Mouse (Mus musculus): ENCODE data around the gene Grik1. TPM values are rescaled to one million over a fixed set of nuclear protein-coding genes. Genes with fewer than 3 reads are reported as not detected.

Grik1 gene
- polyA plus RNA-seq, 1 experiment from 2014 or later = 3.5 TPM

GRCm38 (mm10) chr16:87961419-87961818 lies 328.6 kb downstream of the Grik1 start:
- no peak overlapping the region for H3K4me3 ChIP-seq (ENCODE audit: low read depth, low read length)
- H3K4me1 ChIP-seq (replicated peaks; ENCODE audit: control insufficient read depth, insufficient read depth, low read length) = no peaks in the 10 kb centered on the region
- H3K36me3 ChIP-seq (ENCODE audit: control insufficient read depth, insufficient read depth, low read length) = no peaks in the 10 kb centered on the region
- 87% methylated on average over 6 of the region's 6 CpGs for WGBS
- DNase-seq (ENCODE audit: low spot score) (no peak), ATAC-seq (ENCODE audit: low FRiP score) (no peak)
- H3K4me2 ChIP-seq (replicated peaks; ENCODE audit: low read depth, low read length) = no peak overlapping the region
- no peak overlapping the region for H3K27ac ChIP-seq (ENCODE audit: low read depth, low read length)
- H3K9ac ChIP-seq (ENCODE audit: low read depth, low read length) = no peak overlapping the region
- no peaks in the 10 kb centered on the region for H3K9me3 ChIP-seq (ENCODE audit: control insufficient read depth, low read length)
- H3K27me3 ChIP-seq (ENCODE audit: control insufficient read depth, insufficient read depth, low read length) = no peaks in the 10 kb centered on the region

GRCm38 (mm10) chr16:87957449-87957848 lies 332.6 kb downstream of the Grik1 start:
- Histone ChIP-seq H3K27ac (ENCODE audit: low read depth, low read length) (no peak overlapping the region), H3K9ac (ENCODE audit: low read depth, low read length) (no peak overlapping the region), H3K4me2 (replicated peaks; ENCODE audit: low read depth, low read length) (no peak overlapping the region), H3K27me3 (ENCODE audit: control insufficient read depth, insufficient read depth, low read length) (no peaks in the 10 kb centered on the region), H3K4me3 (ENCODE audit: low read depth, low read length) (no peak overlapping the region), H3K9me3 (ENCODE audit: control insufficient read depth, low read length) (no peaks in the 10 kb centered on the region), H3K4me1 (replicated peaks; ENCODE audit: control insufficient read depth, insufficient read depth, low read length) (no peaks in the 10 kb centered on the region), H3K36me3 (ENCODE audit: control insufficient read depth, insufficient read depth, low read length) (no peaks in the 10 kb centered on the region)
- DNase-seq (ENCODE audit: low spot score) (no peak), ATAC-seq (ENCODE audit: low FRiP score) (no peak)
- 92% methylated on average over 10 of the region's 10 CpGs for WGBS

- Histone ChIP-seq H3K27ac (ENCODE audit: low read depth, low read length) (no peak overlapping the region), H3K9me3 (ENCODE audit: control insufficient read depth, low read length) (no peaks in the 10 kb centered on the region), H3K9ac (ENCODE audit: low read depth, low read length) (no peak overlapping the region), H3K4me1 (replicated peaks; ENCODE audit: control insufficient read depth, insufficient read depth, low read length) (no peaks in the 10 kb centered on the region), H3K4me2 (replicated peaks; ENCODE audit: low read depth, low read length) (no peak overlapping the region), H3K4me3 (ENCODE audit: low read depth, low read length) (no peak overlapping the region), H3K36me3 (ENCODE audit: control insufficient read depth, insufficient read depth, low read length) (no peaks in the 10 kb centered on the region), H3K27me3 (ENCODE audit: control insufficient read depth, insufficient read depth, low read length) (no peaks in the 10 kb centered on the region)
- ATAC-seq (ENCODE audit: low FRiP score) = no peak
- 80% methylated on average over 5 of the region's 5 CpGs for WGBS
- DNase-seq (ENCODE audit: low spot score) = no peak
Observed at GRCm38 (mm10) chr16:87956178-87956577, 333.9 kb downstream of the Grik1 start.

- Histone ChIP-seq H3K9me3 (ENCODE audit: control insufficient read depth, low read length) (no peaks in the 10 kb centered on the region), H3K4me3 (ENCODE audit: low read depth, low read length) (no peak overlapping the region), H3K4me1 (replicated peaks; ENCODE audit: control insufficient read depth, insufficient read depth, low read length) (no peaks in the 10 kb centered on the region), H3K36me3 (ENCODE audit: control insufficient read depth, insufficient read depth, low read length) (no peaks in the 10 kb centered on the region), H3K9ac (ENCODE audit: low read depth, low read length) (no peak overlapping the region), H3K27me3 (ENCODE audit: control insufficient read depth, insufficient read depth, low read length) (no peaks in the 10 kb centered on the region), H3K4me2 (replicated peaks; ENCODE audit: low read depth, low read length) (no peak overlapping the region), H3K27ac (ENCODE audit: low read depth, low read length) (no peak overlapping the region)
- no peak for ATAC-seq (ENCODE audit: low FRiP score)
- 84% methylated on average over 9 of the region's 9 CpGs for WGBS
- no peak for DNase-seq (ENCODE audit: low spot score)
Observed at GRCm38 (mm10) chr16:87954715-87955441, 335.2 kb downstream of the Grik1 start.

- no peak for ATAC-seq (ENCODE audit: low FRiP score)
- no peaks in the 10 kb centered on the region for H3K27me3 ChIP-seq (ENCODE audit: control insufficient read depth, insufficient read depth, low read length)
- no peak overlapping the region for H3K9ac ChIP-seq (ENCODE audit: low read depth, low read length)
- no peak overlapping the region for H3K4me3 ChIP-seq (ENCODE audit: low read depth, low read length)
- H3K9me3 ChIP-seq (ENCODE audit: control insufficient read depth, low read length) = no peaks in the 10 kb centered on the region
- no peaks in the 10 kb centered on the region for H3K36me3 ChIP-seq (ENCODE audit: control insufficient read depth, insufficient read depth, low read length)
- no peak for DNase-seq (ENCODE audit: low spot score)
- 93% methylated on average over 4 of the region's 4 CpGs for WGBS
- no peak overlapping the region for H3K27ac ChIP-seq (ENCODE audit: low read depth, low read length)
- no peak overlapping the region for H3K4me2 ChIP-seq (replicated peaks; ENCODE audit: low read depth, low read length)
- no peaks in the 10 kb centered on the region for H3K4me1 ChIP-seq (replicated peaks; ENCODE audit: control insufficient read depth, insufficient read depth, low read length)
Observed at GRCm38 (mm10) chr16:87953176-87953575, 336.9 kb downstream of the Grik1 start.

- Histone ChIP-seq H3K27me3 (ENCODE audit: control insufficient read depth, insufficient read depth, low read length) (no peaks in the 10 kb centered on the region), H3K36me3 (ENCODE audit: control insufficient read depth, insufficient read depth, low read length) (no peaks in the 10 kb centered on the region), H3K9me3 (ENCODE audit: control insufficient read depth, low read length) (no peaks in the 10 kb centered on the region), H3K4me2 (replicated peaks; ENCODE audit: low read depth, low read length) (no peak overlapping the region), H3K4me1 (replicated peaks; ENCODE audit: control insufficient read depth, insufficient read depth, low read length) (no peaks in the 10 kb centered on the region), H3K4me3 (ENCODE audit: low read depth, low read length) (no peak overlapping the region), H3K27ac (ENCODE audit: low read depth, low read length) (no peak overlapping the region), H3K9ac (ENCODE audit: low read depth, low read length) (no peak overlapping the region)
- 89% methylated on average over 11 of the region's 11 CpGs for WGBS
- DNase-seq (ENCODE audit: low spot score) (no peak), ATAC-seq (ENCODE audit: low FRiP score) (no peak)
Observed at GRCm38 (mm10) chr16:87949881-87950280, 340.2 kb downstream of the Grik1 start.

GRCm38 (mm10) chr16:87948122-87948521 lies 341.9 kb downstream of the Grik1 start:
- Histone ChIP-seq H3K27ac (ENCODE audit: low read depth, low read length) (no peak overlapping the region), H3K27me3 (ENCODE audit: control insufficient read depth, insufficient read depth, low read length) (no peaks in the 10 kb centered on the region), H3K4me1 (replicated peaks; ENCODE audit: control insufficient read depth, insufficient read depth, low read length) (no peaks in the 10 kb centered on the region), H3K9ac (ENCODE audit: low read depth, low read length) (no peak overlapping the region), H3K4me3 (ENCODE audit: low read depth, low read length) (no peak overlapping the region), H3K9me3 (ENCODE audit: control insufficient read depth, low read length) (no peaks in the 10 kb centered on the region), H3K36me3 (ENCODE audit: control insufficient read depth, insufficient read depth, low read length) (no peaks in the 10 kb centered on the region), H3K4me2 (replicated peaks; ENCODE audit: low read depth, low read length) (no peak overlapping the region)
- WGBS = 83% methylated on average over 4 of the region's 4 CpGs
- no peak for DNase-seq (ENCODE audit: low spot score)
- no peak for ATAC-seq (ENCODE audit: low FRiP score)

- Histone ChIP-seq H3K4me2 (replicated peaks; ENCODE audit: low read depth, low read length) (no peak overlapping the region), H3K36me3 (ENCODE audit: control insufficient read depth, insufficient read depth, low read length) (no peaks in the 10 kb centered on the region), H3K27me3 (ENCODE audit: control insufficient read depth, insufficient read depth, low read length) (no peaks in the 10 kb centered on the region), H3K27ac (ENCODE audit: low read depth, low read length) (no peak overlapping the region), H3K9me3 (ENCODE audit: control insufficient read depth, low read length) (no peaks in the 10 kb centered on the region), H3K4me1 (replicated peaks; ENCODE audit: control insufficient read depth, insufficient read depth, low read length) (no peaks in the 10 kb centered on the region), H3K4me3 (ENCODE audit: low read depth, low read length) (no peak overlapping the region), H3K9ac (ENCODE audit: low read depth, low read length) (no peak overlapping the region)
- ATAC-seq (ENCODE audit: low FRiP score) (no peak), DNase-seq (ENCODE audit: low spot score) (no peak)
- 89% methylated on average over 1 of the region's 1 CpGs for WGBS
Observed at GRCm38 (mm10) chr16:87944318-87944717, 345.7 kb downstream of the Grik1 start.

GRCm38 (mm10) chr16:87942103-87942865 lies 347.8 kb downstream of the Grik1 start:
- no peaks in the 10 kb centered on the region for H3K4me1 ChIP-seq (replicated peaks; ENCODE audit: control insufficient read depth, insufficient read depth, low read length)
- no peaks in the 10 kb centered on the region for H3K9me3 ChIP-seq (ENCODE audit: control insufficient read depth, low read length)
- ATAC-seq (ENCODE audit: low FRiP score) = no peak
- H3K4me3 ChIP-seq (ENCODE audit: low read depth, low read length) = no peak overlapping the region
- no peak overlapping the region for H3K9ac ChIP-seq (ENCODE audit: low read depth, low read length)
- H3K27ac ChIP-seq (ENCODE audit: low read depth, low read length) = no peak overlapping the region
- WGBS = 92% methylated on average over 13 of the region's 13 CpGs
- H3K27me3 ChIP-seq (ENCODE audit: control insufficient read depth, insufficient read depth, low read length) = no peaks in the 10 kb centered on the region
- H3K36me3 ChIP-seq (ENCODE audit: control insufficient read depth, insufficient read depth, low read length) = no peaks in the 10 kb centered on the region
- DNase-seq (ENCODE audit: low spot score) = no peak
- no peak overlapping the region for H3K4me2 ChIP-seq (replicated peaks; ENCODE audit: low read depth, low read length)
